Mouse (Mus musculus) hindbrain, embryonic 14.5 days (tissue): ENCODE measurements around the gene Bpi. TPM values are rescaled to one million over a fixed set of nuclear protein-coding genes. Genes with fewer than 3 reads are reported as not detected.

ENCODE experiments used
- ATAC-seq: fragments of 200-750 bp; cut with Nextera tagmentation; 2 replicates; pipeline ENCODE4 v1.8.0; 2017; ENCODE audit warnings: moderate number of reproducible peaks, mild to moderate bottlenecking, moderate TSS enrichment, moderate library complexity; ENCODE audit not compliant: low FRiP score
- DNase-seq: peaks from one replicate; pipeline ENCODE4 v3.0.0-alpha.2; 2015; ENCODE audit warnings: low spot score
- H3K27ac ChIP-seq: fragments of 300-500 bp; sonication (generic); 2 replicates; pipeline ENCODE4 v1.5.1; 2014; ENCODE audit warnings: mild to moderate bottlenecking, moderate library complexity
- H3K27me3 ChIP-seq: fragments of 300-500 bp; sonication (generic); 2 replicates; pipeline ENCODE4 v1.6.1; 2014; ENCODE audit warnings: mild to moderate bottlenecking, low read length, mixed read lengths; ENCODE audit not compliant: control insufficient read depth, insufficient read depth
- H3K36me3 ChIP-seq: fragments of 300-500 bp; sonication (generic); replicated peaks from 2 replicates; pipeline ENCODE4 v1.6.1; 2014; ENCODE audit not compliant: control insufficient read depth, insufficient read depth
- H3K4me1 ChIP-seq: fragments of 300-500 bp; sonication (generic); replicated peaks from 2 replicates; pipeline ENCODE4 v1.6.1; 2014; ENCODE audit warnings: antibody characterized with exemption, low read length, mixed read lengths; ENCODE audit not compliant: control insufficient read depth, insufficient read depth
- H3K4me2 ChIP-seq: fragments of 300-500 bp; sonication (generic); replicated peaks from 2 replicates; pipeline ENCODE4 v1.6.1; 2014; ENCODE audit warnings: mild to moderate bottlenecking, moderate library complexity
- H3K4me3 ChIP-seq: fragments of 300-500 bp; sonication (generic); replicated peaks from 2 replicates; pipeline ENCODE4 v1.5.1; 2014; ENCODE audit warnings: mild to moderate bottlenecking, low read length
- H3K9ac ChIP-seq: fragments of 300-500 bp; sonication (generic); 2 replicates; pipeline ENCODE4 v1.6.1; 2014
- H3K9me3 ChIP-seq: fragments of 300-500 bp; sonication (generic); 2 replicates; pipeline ENCODE4 v1.6.1; 2016; ENCODE audit warnings: low read length; ENCODE audit not compliant: control insufficient read depth
- WGBS: fragments of 180-500 bp; shearing (Covaris S2); extraction: QIAGEN DNeasy Blood & Tissue Kit; methylation state at CpG from one replicate; pipeline ENCODE4 v1.1.7; 2014; 5-methylcytosine and 5-hydroxymethylcytosine counted together
- microRNA-seq: library from miRNA; unstranded; fragments of <30 nt; microRNA quantifications from one replicate; pipeline ENCODE4, GENCODE M21; 2016
- polyA plus RNA-seq: library from polyadenylated mRNA; unstranded; fragments of >200 nt; fragmentation: Nextera tagmentation; extraction: Ambion mirVana; gene quantifications from 2 replicates; pipeline ENCODE4 v1.2.1, GENCODE M21; 2014

Bpi gene
- polyA plus RNA-seq, 1 experiment from 2014 or later: not detected

DNA sequence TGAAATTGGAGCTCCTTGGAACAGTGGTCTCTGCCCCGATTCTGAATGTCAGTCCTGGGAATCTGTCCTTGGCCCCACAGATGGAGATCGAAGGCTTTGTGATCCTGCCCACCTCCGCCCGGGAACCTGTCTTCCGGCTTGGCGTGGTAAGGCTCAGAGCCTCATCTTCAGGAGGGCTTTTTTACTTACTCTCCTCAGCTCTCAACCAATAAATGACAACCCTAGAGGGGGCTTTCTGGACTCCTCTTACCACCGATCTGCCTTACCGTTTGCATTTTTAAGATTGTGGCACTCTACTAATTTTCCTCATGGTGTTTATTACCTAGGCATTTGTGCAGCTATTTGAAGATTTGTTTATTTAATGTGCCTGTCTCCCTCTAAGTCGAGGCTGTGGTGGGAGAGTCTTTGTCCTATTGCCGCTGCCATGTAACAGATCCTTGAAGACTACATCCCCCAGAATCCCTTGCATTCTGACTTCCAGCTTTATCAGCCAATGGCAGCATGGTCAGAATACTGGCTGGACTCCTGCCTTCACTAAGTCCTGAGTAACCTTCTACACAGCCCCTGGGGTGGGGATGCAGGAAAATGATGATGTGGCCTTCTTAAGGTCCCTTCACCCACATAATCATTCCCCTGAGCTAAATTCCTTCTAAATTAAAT, 66.8 kb downstream of the Bpi start:
- peak; percentile 77 for ATAC-seq
- Histone ChIP-seq H3K4me3 (no peak overlapping the region), H3K36me3 (no peaks in the 10 kb centered on the region), H3K4me2 (no peak overlapping the region; the same call in 1 of the 2 replicates), H3K27me3 (no peaks in the 10 kb centered on the region), H3K4me1 (0 out of 2 replicates have a peak, but pooled peaks cover 9% of the 10 kb centered on the region), H3K9me3 (no peaks in the 10 kb centered on the region), H3K9ac (no peak overlapping the region; the same call in 1 of the 2 replicates), H3K27ac (no peak overlapping the region)
- peak; percentile 74 for DNase-seq
- 62% methylated on average over 10 of the region's 10 CpGs for WGBS

DNA sequence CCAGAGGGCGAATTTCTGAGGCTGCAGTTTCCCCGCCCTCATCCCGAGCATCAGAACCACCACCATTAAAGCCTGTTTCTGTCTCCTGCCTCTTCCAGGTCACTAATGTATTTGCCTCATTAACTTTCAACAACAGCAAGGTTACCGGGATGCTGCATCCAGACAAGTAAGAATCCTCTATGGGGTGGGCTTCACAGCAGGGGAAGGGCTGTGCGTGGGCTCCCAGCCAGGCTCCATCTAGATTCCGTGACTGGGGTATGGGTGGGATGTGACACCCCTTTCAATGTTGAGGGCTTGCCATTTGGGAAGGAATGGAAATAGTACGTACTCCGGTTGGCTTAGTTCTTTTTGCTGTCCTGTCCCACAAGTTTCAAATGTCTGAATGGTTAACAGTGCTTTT, 67.7 kb downstream of the Bpi start:
- no peak overlapping the region; the same call in 1 of the 2 replicates for H3K9ac ChIP-seq
- 47% methylated on average over 8 of the region's 8 CpGs for WGBS
- no peak overlapping the region for H3K27ac ChIP-seq
- H3K4me3 ChIP-seq: no peak overlapping the region
- ATAC-seq: no peak
- H3K4me1 ChIP-seq: 0 out of 2 replicates have a peak, but pooled peaks cover 9% of the 10 kb centered on the region
- no peaks in the 10 kb centered on the region for H3K9me3 ChIP-seq
- no peak for DNase-seq
- H3K36me3 ChIP-seq: no peaks in the 10 kb centered on the region
- no peaks in the 10 kb centered on the region for H3K27me3 ChIP-seq
- H3K4me2 ChIP-seq: no peak overlapping the region

Small RNA genes within 50 kb of the gene (microRNA-seq; reads per million reads assigned to microRNA genes)
- gene Mir7685: not detected

Other genes starting within 250 kb of the Bpi start
- gene Tti1, start 229.7 kb upstream of the Bpi start, polyA plus RNA-seq: 15.6 and 17.3 TPM in 2 replicates
- 30.8 and 34.9 TPM in 2 replicates for gene Rprd1b, start 229.6 kb upstream of the Bpi start, polyA plus RNA-seq
- 5.5 and 6.1 TPM in 2 replicates for gene Tgm2, start 111.7 kb upstream of the Bpi start, polyA plus RNA-seq
- gene D630003M21Rik, start 28.9 kb upstream of the Bpi start, polyA plus RNA-seq: 1.6 and 1.7 TPM in 2 replicates
- gene Lbp, start 48.4 kb downstream of the Bpi start, polyA plus RNA-seq: 5.0 TPM in 2 replicates
- 412 and 543 TPM in 2 replicates for gene Snhg11, start 117.5 kb downstream of the Bpi start, polyA plus RNA-seq
- gene Ralgapb, start 151.8 kb downstream of the Bpi start, polyA plus RNA-seq: 29.7 and 34.7 TPM in 2 replicates
- not detected in 2 replicates for gene Adig, start 244.5 kb downstream of the Bpi start, polyA plus RNA-seq